In genomic region chr2:44304261-44304970, GRCm38 (mm10) we compare ENCODE assay signal across 9 mouse cellular contexts.
DNase-seq lines count a peak whose midpoint lies in the region; ATAC-seq lines count a peak whose summit lies in the region.
"Had no signal": no experiment of that assay in that cellular context is flagged by ENCODE, and none has a peak within 500 bp of the region (broad histone marks: within the 10 kb centered on the region; RNA-seq: fewer than 3 reads in every experiment).

No protein-coding gene starts in this region.

- no peaks in the 10 kb centered on the region for H3K27me3 ChIP-seq in hindbrain, embryonic 16.5 days (replicated peaks; ENCODE audit: control insufficient read depth, insufficient read depth, low read length)
- H3K27me3 ChIP-seq in midbrain, embryonic 14.5 days (ENCODE audit: control insufficient read depth, insufficient read depth, low read length) = no peaks in the 10 kb centered on the region
- H3K27me3 ChIP-seq in heart, embryonic 11.5 days (ENCODE audit: control insufficient read depth, insufficient read depth, low read length) = no peaks in the 10 kb centered on the region
- H3K27me3 ChIP-seq: lung, embryonic 15.5 days had no signal

- DNase-seq in embryo, embryonic 11 days = peak; percentile 50
- no peak for DNase-seq in embryo, embryonic 10 days (ENCODE audit: low spot score)
- peak; percentile 35 for DNase-seq in brain, adult 2 months (ENCODE audit: low read depth, low spot score)
- DNase-seq in midbrain, embryonic 14.5 days = peak; percentile 50
- DNase-seq in frontal cortex, adult 2 months (ENCODE audit: extremely low spot score in 1 of 2, low spot score in 1 of 2) = no peak
- no peak for DNase-seq in adrenal gland, postnatal 14 days

- 22% methylated on average over 9 of the region's 9 CpGs for WGBS in hindbrain, embryonic 16.5 days
- WGBS in midbrain, embryonic 14.5 days = 17% methylated on average over 9 of the region's 9 CpGs
- WGBS in heart, embryonic 11.5 days (ENCODE audit: insufficient replicate concordance) = 67% methylated on average over 9 of the region's 9 CpGs

- no peak overlapping the region for H3K9ac ChIP-seq in hindbrain, embryonic 16.5 days (ENCODE audit: low read depth, low read length)
- H3K9ac ChIP-seq in midbrain, embryonic 14.5 days (replicated peaks; ENCODE audit: low read length) = no peak overlapping the region
- no peak overlapping the region for H3K9ac ChIP-seq in heart, embryonic 11.5 days (ENCODE audit: low read depth, low read length)
- H3K9ac ChIP-seq: lung, embryonic 15.5 days had no signal

- 0 out of 2 replicates have a peak overlapping the region, but pooled peaks have one; percentile 4 for H3K4me3 ChIP-seq in hindbrain, embryonic 16.5 days (ENCODE audit: low read length)
- H3K4me3 ChIP-seq in midbrain, embryonic 14.5 days (replicated peaks; ENCODE audit: low read depth, low read length) = no peak overlapping the region
- no peak overlapping the region for H3K4me3 ChIP-seq in heart, embryonic 11.5 days (ENCODE audit: low read depth, low read length)
- H3K4me3 ChIP-seq: lung, embryonic 15.5 days had no signal

- no peaks in the 10 kb centered on the region for H3K36me3 ChIP-seq in hindbrain, embryonic 16.5 days (ENCODE audit: control insufficient read depth, insufficient read depth, low read length)
- no peaks in the 10 kb centered on the region for H3K36me3 ChIP-seq in midbrain, embryonic 14.5 days (ENCODE audit: control insufficient read depth, insufficient read depth, low read length)
- H3K36me3 ChIP-seq in heart, embryonic 11.5 days (ENCODE audit: control insufficient read depth, insufficient read depth, low read length) = no peaks in the 10 kb centered on the region
- H3K36me3 ChIP-seq: lung, embryonic 15.5 days had no signal

- no peak overlapping the region for H3K27ac ChIP-seq in hindbrain, embryonic 16.5 days (ENCODE audit: low read depth, low read length)
- H3K27ac ChIP-seq in midbrain, embryonic 14.5 days (replicated peaks; ENCODE audit: low read depth, low read length) = no peak overlapping the region
- H3K27ac ChIP-seq in heart, embryonic 11.5 days (ENCODE audit: low read depth, low read length) = no peak overlapping the region
- H3K27ac ChIP-seq: lung, embryonic 15.5 days had no signal

- H3K4me1 ChIP-seq in hindbrain, embryonic 16.5 days (ENCODE audit: control insufficient read depth, insufficient read depth, low read depth, low read length) = peaks cover 8% of the 10 kb centered on the region
- H3K4me1 ChIP-seq in midbrain, embryonic 14.5 days (ENCODE audit: control insufficient read depth, insufficient read depth, low read length) = peaks cover 19% of the 10 kb centered on the region
- no peaks in the 10 kb centered on the region for H3K4me1 ChIP-seq in heart, embryonic 11.5 days (ENCODE audit: control insufficient read depth, insufficient read depth, low read length)

- peak overlapping the region; percentile 46 for H3K4me2 ChIP-seq in hindbrain, embryonic 16.5 days (ENCODE audit: low read length)
- H3K4me2 ChIP-seq in midbrain, embryonic 14.5 days (ENCODE audit: low read length) = peak overlapping the region; percentile 40
- H3K4me2 ChIP-seq in heart, embryonic 11.5 days = no peak overlapping the region
- H3K4me2 ChIP-seq: lung, embryonic 15.5 days had no signal

- H3K9me3 ChIP-seq in hindbrain, embryonic 16.5 days (ENCODE audit: control insufficient read depth, low read length) = no peaks in the 10 kb centered on the region
- H3K9me3 ChIP-seq in midbrain, embryonic 14.5 days (ENCODE audit: control insufficient read depth, low read length) = no peaks in the 10 kb centered on the region
- no peaks in the 10 kb centered on the region for H3K9me3 ChIP-seq in heart, embryonic 11.5 days (replicated peaks; ENCODE audit: control insufficient read depth, low read length)
- H3K9me3 ChIP-seq: lung, embryonic 15.5 days had no signal

- ATAC-seq in hindbrain, embryonic 16.5 days = peak; percentile 80
- ATAC-seq in midbrain, embryonic 14.5 days (ENCODE audit: low FRiP score, low TSS enrichment) = peak; percentile 63; the same call in 1 of the 2 replicates
- no peak for ATAC-seq in heart, embryonic 11.5 days (replicated peaks; ENCODE audit: insufficient number of reproducible peaks, low FRiP score, low TSS enrichment)

Comparison
In these comparisons a context has a peak if more than half of its experiments do, and no peak if none do; other contexts are left out.
1. DNase-seq: peak in embryo, embryonic 11 days (single experiment), brain, adult 2 months (single experiment) and midbrain, embryonic 14.5 days (single experiment); none in embryo, embryonic 10 days (single experiment), frontal cortex, adult 2 months (0 of 2) and adrenal gland, postnatal 14 days (single experiment).